Mouse (Mus musculus) monocyte, adult 2 months (primary cell): Measurements from ENCODE around the gene Ddx25.

ENCODE experiments used
- DNase-seq, 2 experiments: peaks; one replicate each; pipeline ENCODE4 v3.0.0; 2022; ENCODE audit warnings: low spot score in 2 of 2, low read depth in 1 of 2

The Ddx25 gene

DNA sequence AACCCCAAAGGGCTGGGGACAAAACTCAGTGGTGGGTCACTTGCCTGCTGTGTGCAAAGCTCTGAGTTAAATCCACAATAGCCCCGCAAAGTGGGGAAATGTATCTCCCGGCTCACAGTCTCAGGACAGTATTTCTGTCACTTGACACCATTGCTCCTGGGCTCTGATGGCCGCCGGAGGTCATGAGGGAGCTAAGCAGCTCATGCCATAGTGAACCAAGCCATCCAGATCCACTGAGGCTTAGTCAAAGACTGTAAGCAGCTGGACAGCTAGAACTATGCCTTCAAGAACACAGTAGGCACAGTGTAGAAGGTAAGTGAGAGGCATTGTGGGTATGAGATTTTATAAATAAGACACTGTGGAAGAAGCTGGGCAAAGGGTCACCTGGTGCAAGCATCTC is 63.4 kb downstream of the Ddx25 start:
- no peak for DNase-seq

DNA sequence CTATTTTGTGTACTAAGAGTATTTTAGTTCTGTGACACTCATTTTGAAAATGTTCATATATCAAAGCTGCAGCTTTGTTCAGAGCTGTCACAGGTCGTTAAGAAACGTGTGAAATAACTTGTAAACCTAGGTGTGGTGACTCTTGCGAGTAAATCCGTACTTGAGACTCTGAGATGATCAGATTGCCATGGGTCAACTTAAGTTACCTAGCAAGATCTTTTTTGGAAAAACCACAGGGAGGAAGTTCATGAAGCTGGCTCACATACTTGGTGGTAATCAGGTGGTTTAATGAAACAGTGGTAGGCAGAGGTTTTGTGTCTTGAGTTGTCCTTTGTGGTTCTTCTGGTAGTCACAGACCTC is 64.6 kb downstream of the Ddx25 start:
- DNase-seq, result no peak

GRCm38 (mm10) chr9:35493033-35493732 is 65.1 kb downstream of the Ddx25 start:
- DNase-seq, result no peak

GRCm38 (mm10) chr9:35491109-35491866 is 67.0 kb downstream of the Ddx25 start:
- no peak for DNase-seq

GRCm38 (mm10) chr9:35488496-35488895 is 69.8 kb downstream of the Ddx25 start:
- DNase-seq, result no peak
